Mouse (Mus musculus) cerebellum, adult 2 months (tissue): ENCODE measurements around the gene Ate1.

ENCODE experiments used
- CTCF ChIP-seq: fragments of 200-500 bp; IDR thresholded peaks from 2 replicates; pipeline ENCODE4 v1.5.1; 2011; ENCODE audit warnings: low read depth, mild to moderate bottlenecking, control low read depth, low read length, moderate library complexity, borderline replicate concordance; ENCODE audit not compliant: insufficient read depth
- POLR2A ChIP-seq: fragments of 200-500 bp; IDR thresholded peaks from 2 replicates; pipeline ENCODE4 v1.6.1; 2011; ENCODE audit warnings: low read length, control low read depth, borderline replicate concordance; ENCODE audit not compliant: insufficient read depth

DNA sequence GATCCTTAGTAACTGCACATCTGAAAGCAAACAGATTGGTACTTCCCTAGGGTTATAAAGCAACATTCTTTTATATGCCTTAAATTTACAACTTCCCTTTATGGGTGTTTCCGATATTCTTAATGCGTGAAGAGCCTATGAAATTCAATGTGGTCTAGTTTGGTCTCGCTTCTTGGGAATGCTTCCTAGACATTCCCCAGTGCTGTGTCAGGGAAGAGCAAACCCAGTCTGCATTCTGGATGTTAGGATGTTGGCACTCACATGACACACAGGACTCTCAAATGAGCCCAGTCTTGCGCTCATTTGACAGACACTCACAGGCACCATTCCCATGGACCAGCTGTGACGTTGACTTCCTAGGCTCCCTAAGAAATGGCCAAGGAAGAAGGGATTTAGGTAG lies 140.3 kb downstream of the Ate1 start:
- no peak for TF ChIP-seq CTCF
- no peak for TF ChIP-seq POLR2A
